Mouse (Mus musculus): ENCODE data around the gene Sumf1. TPM values are rescaled to one million over a fixed set of nuclear protein-coding genes. Genes with fewer than 3 reads are reported as not detected.

Sumf1 gene
- total and polyA plus RNA-seq, 3 experiments, result 16.0 to 25.9 (median 22.8) TPM

DNA sequence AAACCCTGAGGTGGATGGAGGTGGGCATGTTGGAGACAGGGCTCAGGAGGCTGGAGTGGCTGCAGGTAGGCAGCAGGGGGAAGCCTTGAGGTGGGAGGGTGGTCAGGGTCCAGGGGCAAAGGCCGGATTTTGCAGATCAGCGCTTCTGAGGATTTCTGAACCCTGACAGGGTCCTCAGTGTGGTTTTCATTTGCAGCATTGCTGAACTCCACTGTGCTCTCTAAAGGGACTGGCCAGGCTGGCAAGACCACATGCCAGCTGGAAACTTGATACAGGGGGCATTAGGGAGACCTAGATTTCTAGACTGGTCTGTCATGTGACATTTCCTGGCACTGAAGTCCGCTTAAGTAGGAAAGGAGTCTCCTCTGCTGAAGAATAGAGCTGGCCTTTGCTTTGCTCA lies 32.6 kb upstream of the Sumf1 start:
- no peaks in the 10 kb centered on the region for H3K9me3 ChIP-seq (replicated peaks)

GRCm38 (mm10) chr6:108216832-108217231 lies 31.4 kb upstream of the Sumf1 start:
- no peaks in the 10 kb centered on the region for H3K27me3 ChIP-seq (ENCODE audit: insufficient read depth, low read length)
- TF ChIP-seq GATA1 (IDR thresholded peaks at IDR 0.05; ENCODE audit: borderline replicate concordance, low read length) (no peak), POLR2AphosphoS5 (IDR thresholded peaks at IDR 0.05; ENCODE audit: insufficient replicate concordance, low read depth, low read length) (no peak)

More for the DNA sequence above, 32.6 kb upstream of the Sumf1 start:
- DNase-seq (ENCODE audit: low spot score) (no peak), ATAC-seq (ENCODE audit: extremely low read depth, insufficient number of reproducible peaks, low FRiP score, poor library complexity, severe bottlenecking) (no peak)
- Histone ChIP-seq H3K4me1 (ENCODE audit: insufficient read depth, low read depth, low read length) (peaks cover 11% of the 10 kb centered on the region), H3K36me3 (replicated peaks) (peaks cover 33% of the 10 kb centered on the region), H3K4me3 (ENCODE audit: low read depth, low read length) (no peak overlapping the region), H3K27me3 (ENCODE audit: insufficient read depth, low read length) (no peaks in the 10 kb centered on the region)
- TF ChIP-seq TAL1 (conservative IDR thresholded peaks at IDR 0.05; ENCODE audit: low read depth, low read length), result no peak
- no peak for TF ChIP-seq GATA2 (IDR thresholded peaks at IDR 0.05; ENCODE audit: borderline replicate concordance, low read depth, low read length)
- TF ChIP-seq POLR2AphosphoS5 (IDR thresholded peaks at IDR 0.05; ENCODE audit: insufficient replicate concordance, low read depth, low read length), result no peak
- no peak for TF ChIP-seq GATA1 (IDR thresholded peaks at IDR 0.05; ENCODE audit: borderline replicate concordance, low read length)
- no peak for TF ChIP-seq CTCF (IDR thresholded peaks at IDR 0.05; ENCODE audit: low read depth, low read length)

GRCm38 (mm10) chr6:108216091-108216490 lies 30.7 kb upstream of the Sumf1 start:
- DNase-seq (ENCODE audit: low spot score) (no peak), ATAC-seq (ENCODE audit: extremely low read depth, insufficient number of reproducible peaks, low FRiP score, poor library complexity, severe bottlenecking) (no peak)
- no peaks in the 10 kb centered on the region for H3K27me3 ChIP-seq (ENCODE audit: insufficient read depth, low read length)
- peaks cover 28% of the 10 kb centered on the region for H3K36me3 ChIP-seq (replicated peaks)
- TF ChIP-seq GATA2 (IDR thresholded peaks at IDR 0.05; ENCODE audit: borderline replicate concordance, low read depth, low read length) (no peak), TAL1 (conservative IDR thresholded peaks at IDR 0.05; ENCODE audit: low read depth, low read length) (no peak), CTCF (IDR thresholded peaks at IDR 0.05; ENCODE audit: low read depth, low read length) (no peak), POLR2AphosphoS5 (IDR thresholded peaks at IDR 0.05; ENCODE audit: insufficient replicate concordance, low read depth, low read length) (no peak), GATA1 (IDR thresholded peaks at IDR 0.05; ENCODE audit: borderline replicate concordance, low read length) (no peak)
- H3K4me3 ChIP-seq (ENCODE audit: low read depth, low read length), result no peak overlapping the region
- no peaks in the 10 kb centered on the region for H3K9me3 ChIP-seq (replicated peaks)
- H3K4me1 ChIP-seq (ENCODE audit: insufficient read depth, low read depth, low read length), result peaks cover 18% of the 10 kb centered on the region

More at GRCm38 (mm10) chr6:108216832-108217231, 31.4 kb upstream of the Sumf1 start:
- peaks cover 17% of the 10 kb centered on the region for H3K4me1 ChIP-seq (ENCODE audit: insufficient read depth, low read depth, low read length)
- no peak overlapping the region for H3K4me3 ChIP-seq (ENCODE audit: low read depth, low read length)
- H3K36me3 ChIP-seq (replicated peaks), result peaks cover 31% of the 10 kb centered on the region
- ATAC-seq (ENCODE audit: extremely low read depth, insufficient number of reproducible peaks, low FRiP score, poor library complexity, severe bottlenecking), result no peak
- no peaks in the 10 kb centered on the region for H3K9me3 ChIP-seq (replicated peaks)
- DNase-seq (ENCODE audit: low spot score), result no peak

GRCm38 (mm10) chr6:108214294-108214925 lies 29.0 kb upstream of the Sumf1 start:
- no peaks in the 10 kb centered on the region for H3K9me3 ChIP-seq (replicated peaks)
- H3K4me1 ChIP-seq (ENCODE audit: insufficient read depth, low read depth, low read length), result peaks cover 18% of the 10 kb centered on the region
- peak overlapping the region; percentile 87; the same call in 1 of the 2 replicates for H3K4me3 ChIP-seq (ENCODE audit: low read depth, low read length)
- peaks cover 23% of the 10 kb centered on the region for H3K36me3 ChIP-seq (replicated peaks)
- ATAC-seq (ENCODE audit: extremely low read depth, insufficient number of reproducible peaks, low FRiP score, poor library complexity, severe bottlenecking) (no peak), DNase-seq (ENCODE audit: low spot score) (peak; percentile 16)
- peaks cover 5% of the 10 kb centered on the region; the same call in 1 of the 2 replicates for H3K27me3 ChIP-seq (ENCODE audit: insufficient read depth, low read length)
- TF ChIP-seq GATA1 (IDR thresholded peaks at IDR 0.05; ENCODE audit: borderline replicate concordance, low read length) (no peak), CTCF (IDR thresholded peaks at IDR 0.05; ENCODE audit: low read depth, low read length) (no peak), POLR2AphosphoS5 (IDR thresholded peaks at IDR 0.05; ENCODE audit: insufficient replicate concordance, low read depth, low read length) (no peak), TAL1 (conservative IDR thresholded peaks at IDR 0.05; ENCODE audit: low read depth, low read length) (no peak)

- ATAC-seq (ENCODE audit: extremely low read depth, insufficient number of reproducible peaks, low FRiP score, poor library complexity, severe bottlenecking), result no peak
- Histone ChIP-seq H3K4me3 (ENCODE audit: low read depth, low read length) (peak overlapping the region; percentile 87), H3K36me3 (replicated peaks) (peaks cover 21% of the 10 kb centered on the region), H3K4me1 (ENCODE audit: insufficient read depth, low read depth, low read length) (peaks cover 18% of the 10 kb centered on the region), H3K9me3 (replicated peaks) (no peaks in the 10 kb centered on the region), H3K27me3 (ENCODE audit: insufficient read depth, low read length) (peaks cover 9% of the 10 kb centered on the region)
- DNase-seq (ENCODE audit: low spot score), result peak; percentile 32
- TF ChIP-seq GATA1 (IDR thresholded peaks at IDR 0.05; ENCODE audit: borderline replicate concordance, low read length), result no peak
- TF ChIP-seq GATA2 (IDR thresholded peaks at IDR 0.05; ENCODE audit: borderline replicate concordance, low read depth, low read length), result no peak
- no peak for TF ChIP-seq CTCF (IDR thresholded peaks at IDR 0.05; ENCODE audit: low read depth, low read length)
- no peak for TF ChIP-seq TAL1 (conservative IDR thresholded peaks at IDR 0.05; ENCODE audit: low read depth, low read length)
- no peak for TF ChIP-seq POLR2AphosphoS5 (IDR thresholded peaks at IDR 0.05; ENCODE audit: insufficient replicate concordance, low read depth, low read length)
Observed at GRCm38 (mm10) chr6:108213481-108214293, 28.3 kb upstream of the Sumf1 start.

GRCm38 (mm10) chr6:108212881-108213295 lies 27.5 kb upstream of the Sumf1 start, which contains the start of gene Itpr1:
TSS of gene Itpr1 (plus strand) at chr6:108213096.
- DNase-seq (ENCODE audit: low spot score), result peak; percentile 95
- Histone ChIP-seq H3K9me3 (replicated peaks) (no peaks in the 10 kb centered on the region), H3K36me3 (replicated peaks) (peaks cover 13% of the 10 kb centered on the region), H3K4me3 (ENCODE audit: low read depth, low read length) (peak within 1 kb of the TSS; percentile 87), H3K27me3 (ENCODE audit: insufficient read depth, low read length) (peaks cover 9% of the 10 kb centered on the region), H3K4me1 (ENCODE audit: insufficient read depth, low read depth, low read length) (peaks cover 18% of the 10 kb centered on the region)
- TF ChIP-seq POLR2AphosphoS5 (IDR thresholded peaks at IDR 0.05; ENCODE audit: insufficient replicate concordance, low read depth, low read length) (peak; percentile 94), GATA2 (IDR thresholded peaks at IDR 0.05; ENCODE audit: borderline replicate concordance, low read depth, low read length) (no peak)
- peak; percentile 97 for ATAC-seq (ENCODE audit: extremely low read depth, insufficient number of reproducible peaks, low FRiP score, poor library complexity, severe bottlenecking)
